Mouse (Mus musculus) cortical plate, adult 2 months (tissue): ENCODE results near the gene Atf7ip. TPM values are rescaled to one million over a fixed set of nuclear protein-coding genes. Genes with fewer than 3 reads are reported as not detected.

ENCODE experiments used
- H3K27ac ChIP-seq: fragments of 200-500 bp; 2 replicates; pipeline ENCODE4 v1.5.1; 2012; ENCODE audit warnings: low read length, control low read depth, inconsistent platforms; ENCODE audit not compliant: insufficient read depth
- H3K4me1 ChIP-seq: fragments of 200-500 bp; 2 replicates; pipeline ENCODE4 v1.6.1; 2011; ENCODE audit warnings: low read length; ENCODE audit not compliant: control insufficient read depth, insufficient read depth
- H3K4me3 ChIP-seq: fragments of 200-500 bp; 2 replicates; pipeline ENCODE4 v1.5.1; 2011; ENCODE audit warnings: mild to moderate bottlenecking, low read length, control low read depth; ENCODE audit not compliant: insufficient read depth
- CTCF ChIP-seq: fragments of 200-500 bp; IDR thresholded peaks from 2 replicates; pipeline ENCODE4 v1.5.1; 2011; ENCODE audit warnings: mild to moderate bottlenecking, control low read depth, low read length; ENCODE audit not compliant: insufficient read depth; ENCODE audit errors: extremely low read depth
- POLR2A ChIP-seq: fragments of 200-500 bp; IDR thresholded peaks from 2 replicates; pipeline ENCODE4 v1.6.1; 2011; ENCODE audit warnings: mild to moderate bottlenecking, low read length, control low read depth; ENCODE audit not compliant: insufficient read depth; ENCODE audit errors: extremely low read depth
- polyA plus RNA-seq: library from polyadenylated mRNA; depleted of rRNA; stranded (reverse); fragments of >200 nt; gene quantifications from 2 replicates; pipeline ENCODE4 v1.2.3, GENCODE M21; 2012

Gene Atf7ip
- polyA plus RNA-seq, 1 experiment: 39.5 TPM

DNA sequence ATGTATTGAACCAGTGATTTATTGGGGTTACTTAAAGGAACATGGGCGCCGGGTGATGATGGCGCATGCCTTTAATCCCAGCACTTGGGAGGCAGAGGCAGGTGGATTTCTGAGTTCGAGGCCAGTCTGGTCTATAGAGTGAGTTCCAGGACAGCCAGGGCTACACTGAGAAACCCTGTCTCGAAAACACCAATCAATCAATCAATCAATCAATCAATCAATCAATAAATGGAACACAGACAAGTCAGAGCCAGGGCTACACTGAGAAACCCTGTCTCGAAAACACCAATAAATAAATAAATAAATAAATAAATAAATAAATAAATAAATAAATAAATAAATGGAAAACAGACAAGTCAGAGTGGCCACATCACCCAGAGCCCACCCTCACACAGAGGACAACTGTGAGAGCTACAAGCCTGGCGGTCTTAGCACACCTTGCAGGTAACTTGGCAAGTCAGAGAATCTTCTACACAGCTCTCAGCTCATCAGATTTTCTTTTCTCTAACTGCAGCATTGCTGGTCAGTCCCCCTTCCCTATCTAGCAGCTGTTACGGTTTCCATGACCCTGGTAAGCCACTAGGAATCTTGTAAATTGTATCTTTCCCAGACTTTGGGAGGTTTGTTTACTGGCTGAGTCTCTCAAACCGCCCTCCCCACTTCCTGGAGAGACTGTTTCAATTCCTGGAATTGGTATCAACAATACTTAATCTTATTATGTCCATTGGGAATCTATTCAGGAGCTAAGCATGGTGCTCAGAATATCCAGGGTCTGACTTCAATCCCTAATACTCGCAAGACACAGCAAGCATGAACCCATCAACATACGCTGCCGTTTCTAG, 11.8 kb upstream of the Atf7ip start:
- no peak overlapping the region for H3K27ac ChIP-seq
- no peak overlapping the region for H3K4me3 ChIP-seq
- no peaks in the 10 kb centered on the region for H3K4me1 ChIP-seq
- TF ChIP-seq POLR2A: no peak

DNA sequence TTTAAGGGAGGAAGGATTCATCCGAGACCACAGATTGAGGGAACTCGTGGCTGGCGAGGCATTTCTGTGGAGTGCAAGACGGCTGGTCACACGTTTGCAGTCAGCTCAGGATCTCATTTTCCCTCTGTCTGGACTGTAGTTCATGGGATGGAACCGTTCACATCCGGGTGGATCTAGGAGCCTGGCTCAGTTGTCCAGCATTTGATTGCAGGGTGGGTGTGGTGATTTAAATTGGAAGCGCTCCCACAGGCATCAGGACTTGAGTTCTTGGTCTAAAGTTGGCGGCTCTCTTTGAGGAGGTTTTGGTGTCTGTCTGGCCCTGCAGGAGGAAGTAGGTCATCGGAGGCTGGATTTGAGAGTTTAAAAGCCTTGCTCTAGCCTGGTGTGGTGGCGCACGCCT, 10.9 kb upstream of the Atf7ip start:
- H3K27ac ChIP-seq: no peak overlapping the region
- H3K4me3 ChIP-seq: no peak overlapping the region
- H3K4me1 ChIP-seq: no peaks in the 10 kb centered on the region
- TF ChIP-seq CTCF (no peak), POLR2A (no peak)

DNA sequence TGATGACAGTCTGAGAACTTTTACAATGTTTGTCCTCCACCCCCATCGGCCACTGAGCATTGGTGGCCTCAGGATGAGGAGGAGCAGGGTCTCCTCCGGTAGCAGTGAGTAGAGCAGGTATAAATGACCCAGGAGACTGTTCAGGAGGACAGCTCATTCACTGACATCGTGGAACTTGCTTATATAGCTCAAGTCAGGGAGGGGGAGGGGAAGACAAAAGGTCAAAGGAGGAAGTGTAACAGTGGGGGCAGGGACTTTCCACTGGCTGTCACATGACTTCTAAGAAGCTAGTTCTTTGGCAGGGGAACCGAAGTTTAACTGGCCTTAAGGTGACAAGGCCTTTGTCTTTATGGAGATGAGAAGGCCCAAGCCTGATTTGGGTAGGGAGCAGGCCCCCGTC, 8.2 kb upstream of the Atf7ip start:
- Histone ChIP-seq H3K27ac (no peak overlapping the region), H3K4me3 (no peak overlapping the region), H3K4me1 (no peaks in the 10 kb centered on the region)
- TF ChIP-seq CTCF: no peak
- no peak for TF ChIP-seq POLR2A

DNA sequence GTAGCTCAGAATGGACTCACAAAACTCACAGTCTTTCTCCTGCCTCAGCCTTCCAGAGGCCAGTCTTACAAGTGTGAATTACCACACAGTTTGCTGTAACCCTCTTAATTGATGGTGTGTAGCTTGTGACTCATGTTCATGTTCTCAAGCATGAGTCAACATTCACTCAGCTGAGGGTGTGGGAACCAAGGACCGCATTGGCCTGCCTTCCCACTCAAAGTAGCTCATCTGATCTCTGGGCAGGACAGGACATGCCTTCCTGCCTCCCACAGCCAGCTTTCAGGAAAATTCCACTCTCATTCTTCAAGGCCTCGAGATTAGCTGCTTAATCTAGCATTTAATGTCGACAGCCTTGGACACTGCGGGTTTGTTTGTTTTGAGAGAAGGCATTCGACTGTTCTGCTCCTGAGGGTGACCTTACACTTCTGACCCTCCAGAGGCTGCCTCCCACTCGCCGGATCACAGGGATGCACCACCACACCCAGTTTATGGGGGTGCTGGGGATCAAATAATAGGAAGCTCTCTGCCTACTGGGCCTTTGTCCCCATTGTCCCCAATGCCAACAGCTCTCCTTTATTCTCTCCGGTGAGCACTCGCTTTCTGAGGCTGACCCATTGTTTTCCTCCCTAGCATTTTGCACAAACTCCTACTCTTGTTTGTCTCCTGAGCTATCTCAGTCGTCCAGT, 6.5 kb upstream of the Atf7ip start:
- H3K27ac ChIP-seq: no peak overlapping the region
- H3K4me1 ChIP-seq: no peaks in the 10 kb centered on the region
- TF ChIP-seq POLR2A (no peak), CTCF (no peak)
- no peak overlapping the region for H3K4me3 ChIP-seq

DNA sequence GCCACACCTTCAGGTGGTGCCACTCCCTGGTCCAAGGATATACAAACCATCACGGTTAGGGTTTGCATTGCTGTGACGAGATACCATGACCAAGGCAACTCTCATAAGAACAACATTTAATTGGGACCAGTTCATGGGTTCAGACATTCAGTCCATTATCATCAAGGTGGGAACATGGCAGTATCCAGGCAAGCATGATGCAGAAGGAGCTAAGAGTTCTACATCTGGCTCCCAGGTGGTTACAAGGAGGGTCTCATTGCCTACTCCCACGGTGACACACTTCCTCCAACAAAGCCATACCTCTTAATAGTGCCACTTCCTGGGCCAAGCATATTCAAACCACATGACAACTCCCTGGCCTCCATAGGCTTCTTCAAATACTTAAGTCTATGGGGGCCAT, 2.7 kb downstream of the Atf7ip start:
- H3K4me3 ChIP-seq: no peak overlapping the region
- no peaks in the 10 kb centered on the region for H3K4me1 ChIP-seq
- TF ChIP-seq CTCF (no peak), POLR2A (no peak)
- H3K27ac ChIP-seq: no peak overlapping the region

DNA sequence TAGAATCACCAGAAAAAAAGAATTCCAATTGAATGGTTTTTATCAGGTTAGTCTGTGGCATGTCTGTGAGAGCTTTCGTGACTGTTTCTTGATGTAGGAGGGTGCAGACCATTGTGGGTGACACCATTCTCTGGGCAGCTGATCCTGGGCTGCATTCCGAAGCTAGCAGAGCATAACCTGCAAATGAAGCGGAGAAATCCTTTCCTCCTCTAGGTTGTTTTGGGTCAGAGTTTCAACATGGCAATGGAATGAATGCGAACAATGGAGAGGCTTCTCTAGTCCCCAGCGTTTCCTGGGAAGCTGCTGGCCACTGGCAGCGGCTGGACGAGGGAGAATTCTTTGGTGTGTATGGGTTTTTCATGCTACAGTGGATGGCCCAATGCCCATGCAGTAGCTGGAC, 5.0 kb downstream of the Atf7ip start:
- Histone ChIP-seq H3K27ac (no peak overlapping the region), H3K4me3 (no peak overlapping the region), H3K4me1 (no peaks in the 10 kb centered on the region)
- no peak for TF ChIP-seq POLR2A
- TF ChIP-seq CTCF: no peak

DNA sequence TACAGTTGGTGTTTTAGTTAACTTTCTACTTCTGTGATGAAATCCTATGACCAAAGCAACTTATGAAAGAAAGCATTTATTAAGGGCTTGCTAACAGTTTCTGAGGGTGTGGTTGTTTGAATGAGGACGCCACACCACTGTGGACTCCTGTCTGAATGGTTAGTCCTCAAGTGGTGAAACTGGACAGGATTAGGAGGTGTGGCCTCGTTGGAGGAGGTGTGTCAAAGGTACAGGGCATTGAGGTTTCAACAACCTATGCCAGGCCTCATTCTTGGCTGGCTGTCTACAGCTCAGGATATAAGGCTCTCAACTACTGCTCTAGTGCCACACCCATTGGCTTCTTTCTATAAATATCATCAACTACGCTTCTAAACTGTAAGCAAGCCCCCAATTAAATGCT, 6.4 kb downstream of the Atf7ip start:
- Histone ChIP-seq H3K4me1 (no peaks in the 10 kb centered on the region), H3K27ac (no peak overlapping the region)
- no peak for TF ChIP-seq CTCF
- no peak for TF ChIP-seq POLR2A

DNA sequence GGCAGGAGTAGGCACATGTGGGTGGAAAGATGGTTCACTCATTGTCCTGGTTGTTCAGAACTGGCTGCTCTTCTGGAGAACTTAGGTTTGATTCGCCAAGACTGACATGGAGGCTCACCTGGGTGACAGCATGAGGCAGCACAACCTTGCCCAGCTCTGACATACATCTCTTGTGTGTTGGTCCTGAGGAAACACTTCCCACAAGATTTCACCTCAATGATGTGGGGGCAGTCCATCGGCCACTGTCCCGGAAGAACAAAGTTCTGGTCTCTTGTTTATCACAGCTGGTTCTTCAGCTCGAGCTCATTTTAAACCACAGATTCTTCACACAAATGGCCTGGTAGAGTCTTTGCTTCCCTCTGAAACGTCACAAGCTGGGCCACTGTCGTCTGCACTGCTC, 10.7 kb downstream of the Atf7ip start:
- Histone ChIP-seq H3K4me3 (no peak overlapping the region), H3K4me1 (no peaks in the 10 kb centered on the region), H3K27ac (no peak overlapping the region)
- no peak for TF ChIP-seq CTCF
- TF ChIP-seq POLR2A: no peak

More for the DNA sequence above, 6.4 kb downstream of the Atf7ip start:
- H3K4me3 ChIP-seq: no peak overlapping the region

DNA sequence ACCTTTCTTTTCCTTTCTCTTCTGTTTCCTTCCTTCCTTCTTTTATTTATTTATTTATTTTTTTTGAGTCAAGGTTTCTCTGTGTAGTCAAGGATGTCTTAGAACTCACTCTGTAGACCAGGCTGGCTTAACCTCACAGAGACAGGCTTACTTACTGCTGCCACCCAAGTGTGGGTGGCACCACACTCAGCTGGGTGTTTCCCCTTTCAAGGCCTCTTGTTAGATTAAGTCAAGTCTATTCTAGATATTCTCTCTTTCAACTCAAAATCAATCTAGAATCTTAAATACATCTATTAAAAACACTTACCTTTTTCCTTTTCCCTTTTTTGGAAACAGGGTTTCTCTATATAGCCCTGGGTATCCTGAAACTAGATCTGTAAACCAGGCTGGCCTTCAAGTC, 11.3 kb downstream of the Atf7ip start:
- Histone ChIP-seq H3K4me3 (no peak overlapping the region), H3K27ac (no peak overlapping the region), H3K4me1 (no peaks in the 10 kb centered on the region)
- TF ChIP-seq CTCF (no peak), POLR2A (no peak)
